Mouse (Mus musculus): ENCODE measurements around the gene Myo1f. TPM values are rescaled to one million over a fixed set of nuclear protein-coding genes. Genes with fewer than 3 reads are reported as not detected.

Myo1f gene
- polyA plus RNA-seq, 1 experiment: 1.5 TPM

DNA sequence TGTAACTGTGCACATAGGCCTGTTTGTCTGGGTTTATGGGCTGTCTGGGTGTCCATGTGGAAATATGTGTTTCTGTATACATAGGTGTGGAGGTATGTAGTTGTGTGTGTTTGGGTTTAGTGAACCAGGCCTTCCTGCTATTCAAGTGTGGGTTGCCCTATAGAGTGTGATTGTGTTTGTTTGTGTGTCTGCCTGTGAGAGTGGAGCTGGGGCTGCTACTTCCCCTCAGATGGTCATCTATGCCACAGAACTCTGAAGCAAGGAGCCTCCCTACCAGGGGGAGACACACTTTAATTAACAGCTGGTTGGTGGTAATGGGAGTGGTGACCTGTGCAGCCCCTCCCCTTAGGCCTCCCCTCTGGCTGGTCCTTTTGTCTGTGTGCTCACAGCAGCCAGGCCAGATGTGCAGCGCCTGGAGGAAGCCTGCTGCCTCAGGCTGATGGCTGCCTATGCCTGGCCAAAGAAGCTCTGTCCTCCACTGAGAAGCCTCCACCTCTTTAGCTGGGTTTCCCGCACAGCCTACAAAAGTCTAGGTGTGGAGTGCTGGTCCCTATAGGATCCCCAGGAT lies 30.6 kb upstream of the Myo1f start:
- TF ChIP-seq CTCF (IDR thresholded peaks at IDR 0.05; ENCODE audit: borderline replicate concordance, insufficient read depth, low read length) (no peak), POLR2A (IDR thresholded peaks at IDR 0.05; ENCODE audit: low read depth, low read length) (peak; percentile 65)
- peak overlapping the region; percentile 80 for H3K4me3 ChIP-seq (ENCODE audit: insufficient read depth, low read length)
- peaks cover 2% of the 10 kb centered on the region; the same call in 1 of the 2 replicates for H3K4me1 ChIP-seq (ENCODE audit: control insufficient read depth, insufficient read depth, low read length)
- H3K27ac ChIP-seq (ENCODE audit: insufficient read depth, low read length): peak overlapping the region; percentile 11

DNA sequence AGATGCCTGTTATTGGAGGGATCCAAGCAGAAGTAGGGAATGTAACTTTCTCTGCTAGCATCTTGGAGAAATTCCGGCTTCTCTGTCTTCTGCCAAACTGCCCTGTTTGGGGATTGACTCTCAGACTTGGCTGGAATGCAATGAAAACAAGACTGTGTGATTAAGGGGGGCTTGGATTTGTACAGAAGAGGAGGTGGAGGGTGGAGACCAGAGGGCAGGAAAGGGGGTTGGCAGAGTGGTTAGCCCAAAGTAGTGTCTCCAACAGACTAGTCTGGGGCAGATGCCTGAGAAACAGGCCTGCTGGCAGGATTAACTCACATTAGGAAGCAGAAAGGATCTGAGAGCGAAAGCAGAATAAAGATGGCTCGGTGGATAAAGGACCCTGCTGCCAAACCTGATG lies 29.0 kb upstream of the Myo1f start:
- TF ChIP-seq POLR2A (IDR thresholded peaks at IDR 0.05; ENCODE audit: low read depth, low read length) (0 out of 2 replicates have a peak, but pooled peaks have one; percentile 21), CTCF (IDR thresholded peaks at IDR 0.05; ENCODE audit: borderline replicate concordance, insufficient read depth, low read length) (no peak)
- Histone ChIP-seq H3K27ac (ENCODE audit: insufficient read depth, low read length) (peak overlapping the region; percentile 89), H3K4me1 (ENCODE audit: control insufficient read depth, insufficient read depth, low read length) (peaks cover 4% of the 10 kb centered on the region; the same call in 1 of the 2 replicates), H3K4me3 (ENCODE audit: insufficient read depth, low read length) (no peak overlapping the region)

DNA sequence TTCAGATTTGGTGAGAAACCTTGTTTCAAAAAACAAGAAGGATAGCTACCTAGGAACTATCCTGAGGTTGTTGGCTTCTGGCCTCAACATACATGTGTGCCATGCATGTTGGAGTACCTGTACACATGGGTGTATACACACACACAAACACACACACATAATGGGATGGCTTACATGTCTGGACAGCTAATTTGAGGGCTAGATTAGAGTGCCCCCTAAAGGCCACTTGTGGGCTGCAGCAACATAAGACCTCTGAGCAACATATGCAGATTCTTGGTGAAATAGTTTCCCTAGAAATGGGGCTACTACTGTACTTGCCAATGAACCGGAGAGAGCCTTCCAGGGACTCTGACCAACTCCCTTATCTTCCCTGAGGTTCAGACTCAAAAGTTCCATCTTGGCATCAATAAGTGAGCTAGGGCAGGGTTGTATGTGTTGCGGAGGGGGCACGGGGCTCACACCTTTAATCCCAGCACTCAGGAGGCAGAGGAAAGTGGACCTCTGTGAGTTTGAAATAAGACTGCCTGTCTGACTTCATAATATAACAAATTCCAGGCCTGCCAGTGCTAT lies 16.3 kb upstream of the Myo1f start:
- Histone ChIP-seq H3K4me1 (ENCODE audit: control insufficient read depth, insufficient read depth, low read length) (no peaks in the 10 kb centered on the region), H3K4me3 (ENCODE audit: insufficient read depth, low read length) (no peak overlapping the region), H3K27ac (ENCODE audit: insufficient read depth, low read length) (no peak overlapping the region)
- TF ChIP-seq CTCF (IDR thresholded peaks at IDR 0.05; ENCODE audit: borderline replicate concordance, insufficient read depth, low read length) (peak; percentile 25; the same call in 1 of the 2 replicates), POLR2A (IDR thresholded peaks at IDR 0.05; ENCODE audit: low read depth, low read length) (no peak)

DNA sequence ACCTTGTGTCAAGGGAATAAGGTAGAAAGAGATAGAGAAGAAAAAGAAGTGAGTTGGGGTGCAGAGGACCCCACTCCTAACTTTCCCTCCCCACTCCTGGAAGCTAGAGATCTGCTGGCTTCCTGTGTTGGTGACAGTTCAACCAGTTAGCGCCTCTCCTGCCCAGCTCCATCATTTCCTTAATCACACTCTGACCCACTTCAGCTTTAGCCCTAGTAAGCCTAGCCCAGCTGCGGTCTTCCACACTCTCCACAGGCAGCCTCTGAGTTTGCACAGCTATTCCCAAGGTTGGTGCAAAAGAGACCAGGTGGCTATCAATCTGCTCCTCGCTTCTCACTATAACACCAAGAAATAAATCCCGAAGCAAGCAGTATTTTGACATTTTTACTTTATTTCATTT lies 15.6 kb upstream of the Myo1f start:
- Histone ChIP-seq H3K27ac (ENCODE audit: insufficient read depth, low read length) (no peak overlapping the region), H3K4me1 (ENCODE audit: control insufficient read depth, insufficient read depth, low read length) (no peaks in the 10 kb centered on the region), H3K4me3 (ENCODE audit: insufficient read depth, low read length) (no peak overlapping the region)
- TF ChIP-seq POLR2A (IDR thresholded peaks at IDR 0.05; ENCODE audit: low read depth, low read length) (no peak), CTCF (IDR thresholded peaks at IDR 0.05; ENCODE audit: borderline replicate concordance, insufficient read depth, low read length) (no peak)

DNA sequence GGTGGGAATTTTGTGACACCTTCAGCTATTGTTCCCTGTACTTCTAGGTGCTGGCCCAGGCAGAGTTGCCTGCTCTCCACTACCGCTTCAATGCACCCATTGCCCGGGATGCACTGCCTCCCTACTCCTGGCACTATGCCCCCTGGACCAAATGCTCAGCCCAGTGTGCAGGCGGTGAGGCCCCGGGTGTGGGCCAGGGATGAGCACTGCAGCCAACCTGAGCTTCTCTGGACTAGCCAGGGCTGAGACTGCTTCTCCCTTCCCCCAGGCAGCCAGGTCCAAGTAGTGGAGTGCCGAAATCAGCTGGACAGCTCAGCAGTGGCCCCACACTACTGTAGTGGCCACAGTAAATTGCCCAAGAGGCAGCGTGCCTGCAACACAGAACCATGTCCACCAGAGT lies 6.3 kb upstream of the Myo1f start:
- no peak overlapping the region for H3K27ac ChIP-seq (ENCODE audit: insufficient read depth, low read length)
- no peak overlapping the region for H3K4me3 ChIP-seq (ENCODE audit: insufficient read depth, low read length)
- no peak for TF ChIP-seq CTCF (IDR thresholded peaks at IDR 0.05; ENCODE audit: borderline replicate concordance, insufficient read depth, low read length)
- TF ChIP-seq POLR2A (IDR thresholded peaks at IDR 0.05; ENCODE audit: low read depth, low read length): no peak
- no peaks in the 10 kb centered on the region for H3K4me1 ChIP-seq (ENCODE audit: control insufficient read depth, insufficient read depth, low read length)

DNA sequence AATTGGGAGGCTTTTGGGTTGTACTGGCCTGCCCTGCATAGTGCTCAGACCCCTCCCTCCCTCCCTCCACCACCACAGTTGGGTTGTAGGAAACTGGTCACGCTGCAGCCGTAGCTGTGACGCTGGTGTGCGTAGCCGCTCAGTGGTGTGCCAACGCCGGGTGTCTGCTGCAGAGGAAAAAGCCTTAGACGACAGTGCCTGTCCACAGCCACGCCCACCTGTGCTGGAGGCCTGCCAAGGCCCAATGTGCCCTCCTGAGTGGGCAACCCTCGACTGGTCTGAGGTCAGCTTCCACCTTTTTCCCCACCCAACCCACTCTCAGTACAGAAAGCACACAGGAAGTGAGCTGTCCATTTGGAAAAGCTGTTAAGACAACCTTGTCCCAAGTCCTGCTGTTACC lies 5.1 kb upstream of the Myo1f start:
- no peak for TF ChIP-seq POLR2A (IDR thresholded peaks at IDR 0.05; ENCODE audit: low read depth, low read length)
- no peak for TF ChIP-seq CTCF (IDR thresholded peaks at IDR 0.05; ENCODE audit: borderline replicate concordance, insufficient read depth, low read length)
- Histone ChIP-seq H3K27ac (ENCODE audit: insufficient read depth, low read length) (no peak overlapping the region), H3K4me1 (ENCODE audit: control insufficient read depth, insufficient read depth, low read length) (no peaks in the 10 kb centered on the region), H3K4me3 (ENCODE audit: insufficient read depth, low read length) (no peak overlapping the region)

DNA sequence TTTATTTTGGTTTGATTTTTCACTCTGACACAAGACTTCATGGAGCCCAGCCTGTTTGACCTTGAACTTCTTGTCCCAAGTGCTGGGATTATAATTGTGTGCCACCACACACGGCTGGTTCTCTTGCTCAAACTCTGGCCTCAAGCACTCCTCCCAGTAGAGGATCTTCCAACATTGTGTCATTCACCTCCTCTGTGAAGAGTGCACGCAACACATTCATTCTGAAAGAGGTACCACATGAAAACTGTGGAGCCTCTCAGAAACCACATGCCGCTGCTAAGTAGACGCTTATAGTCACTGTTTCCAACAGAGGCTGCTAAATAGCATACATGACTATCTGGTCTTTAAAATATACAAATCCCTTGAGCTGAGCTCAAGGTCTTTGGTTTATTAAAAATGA lies 3.4 kb upstream of the Myo1f start:
- Histone ChIP-seq H3K4me3 (ENCODE audit: insufficient read depth, low read length) (no peak overlapping the region), H3K4me1 (ENCODE audit: control insufficient read depth, insufficient read depth, low read length) (no peaks in the 10 kb centered on the region), H3K27ac (ENCODE audit: insufficient read depth, low read length) (no peak overlapping the region)
- TF ChIP-seq POLR2A (IDR thresholded peaks at IDR 0.05; ENCODE audit: low read depth, low read length) (no peak), CTCF (IDR thresholded peaks at IDR 0.05; ENCODE audit: borderline replicate concordance, insufficient read depth, low read length) (no peak)

DNA sequence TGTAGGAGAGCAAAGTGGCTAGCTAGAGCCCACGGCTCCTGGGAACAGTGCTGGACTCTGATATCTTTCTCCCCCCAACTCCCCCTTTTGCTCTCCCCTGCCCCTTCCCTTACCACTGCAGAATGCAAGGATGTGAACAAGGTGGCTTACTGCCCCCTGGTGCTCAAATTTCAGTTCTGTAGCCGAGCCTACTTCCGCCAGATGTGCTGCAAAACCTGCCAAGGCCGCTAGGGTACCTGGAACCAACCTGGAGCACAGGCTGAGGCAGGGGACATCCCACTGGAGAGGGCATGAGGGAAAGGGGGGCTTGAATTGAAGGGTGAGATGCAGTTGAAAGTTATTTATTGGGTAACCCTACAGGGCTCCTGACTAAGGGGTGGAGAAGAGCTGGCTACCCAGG lies 2.5 kb upstream of the Myo1f start:
- no peak overlapping the region for H3K27ac ChIP-seq (ENCODE audit: insufficient read depth, low read length)
- no peaks in the 10 kb centered on the region for H3K4me1 ChIP-seq (ENCODE audit: control insufficient read depth, insufficient read depth, low read length)
- TF ChIP-seq POLR2A (IDR thresholded peaks at IDR 0.05; ENCODE audit: low read depth, low read length) (no peak), CTCF (IDR thresholded peaks at IDR 0.05; ENCODE audit: borderline replicate concordance, insufficient read depth, low read length) (0 out of 2 replicates have a peak, but pooled peaks have one; percentile 7)
- no peak overlapping the region for H3K4me3 ChIP-seq (ENCODE audit: insufficient read depth, low read length)

DNA sequence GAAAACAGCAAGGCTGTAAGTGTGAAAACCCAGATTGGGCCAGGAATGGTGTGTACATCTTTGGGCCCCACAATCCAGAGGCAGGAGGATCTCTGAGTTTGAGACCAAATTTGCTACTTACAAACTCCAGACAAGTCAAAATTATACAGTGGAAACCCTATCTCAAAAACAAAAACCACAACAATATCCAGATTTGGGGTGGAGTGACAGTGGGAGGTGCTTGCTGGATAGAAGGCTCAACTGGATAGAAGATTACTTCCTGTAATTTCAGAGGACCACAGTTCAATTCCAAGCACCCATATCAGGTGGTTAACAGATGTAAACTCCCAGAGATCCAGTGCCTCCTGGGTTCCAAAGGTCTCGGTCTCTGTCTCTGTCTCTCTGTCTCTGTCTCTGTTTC lies 971 bp upstream of the Myo1f start:
- Histone ChIP-seq H3K27ac (ENCODE audit: insufficient read depth, low read length) (no peak overlapping the region), H3K4me3 (ENCODE audit: insufficient read depth, low read length) (no peak overlapping the region), H3K4me1 (ENCODE audit: control insufficient read depth, insufficient read depth, low read length) (no peaks in the 10 kb centered on the region)
- TF ChIP-seq CTCF (IDR thresholded peaks at IDR 0.05; ENCODE audit: borderline replicate concordance, insufficient read depth, low read length) (no peak), POLR2A (IDR thresholded peaks at IDR 0.05; ENCODE audit: low read depth, low read length) (no peak)

DNA sequence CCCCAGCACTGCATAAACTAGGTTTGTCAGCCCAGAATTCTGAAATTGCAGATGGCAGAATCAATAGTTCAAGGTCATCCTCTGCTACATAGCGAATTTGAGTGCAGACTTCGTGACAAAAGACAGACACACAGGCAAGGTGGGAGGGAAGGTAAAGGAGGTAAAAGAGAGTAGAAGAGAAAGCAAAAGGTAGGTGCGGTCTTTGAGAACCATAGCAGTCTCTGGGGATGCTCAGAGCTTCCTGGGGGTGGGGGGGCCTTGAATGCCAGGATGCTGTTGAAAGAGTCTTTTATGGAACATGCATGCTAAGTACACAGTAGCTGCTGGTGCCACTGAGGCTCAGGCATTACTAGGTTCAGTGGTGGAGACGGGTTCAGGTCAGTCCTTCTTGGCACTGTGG lies 2.4 kb downstream of the Myo1f start:
- no peaks in the 10 kb centered on the region for H3K4me1 ChIP-seq (ENCODE audit: control insufficient read depth, insufficient read depth, low read length)
- no peak overlapping the region for H3K4me3 ChIP-seq (ENCODE audit: insufficient read depth, low read length)
- no peak for TF ChIP-seq POLR2A (IDR thresholded peaks at IDR 0.05; ENCODE audit: low read depth, low read length)
- TF ChIP-seq CTCF (IDR thresholded peaks at IDR 0.05; ENCODE audit: borderline replicate concordance, insufficient read depth, low read length): no peak
- H3K27ac ChIP-seq (ENCODE audit: insufficient read depth, low read length): no peak overlapping the region
